15 mouse cellular contexts compared by ENCODE assay signal in genomic region chr13:43338001-43338400, GRCm38 (mm10).
"Had no signal": no experiment of that assay in that cellular context is flagged by ENCODE, and none has a peak within 500 bp of the region (broad histone marks: within the 10 kb centered on the region; RNA-seq: fewer than 3 reads in every experiment).

No protein-coding gene starts in this region.

- DNase-seq: lung, adult 2 months; lung, postnatal 14 days; thymus, adult 2 months; thymus, postnatal 25 days; thymus, postnatal 4 days had no signal

- H3K27me3 ChIP-seq: liver, embryonic 12.5 days; megakaryocyte, embryonic 14.5 days; midbrain, embryonic 13.5 days; midbrain, embryonic 15.5 days; neural tube, embryonic 12.5 days; stomach, embryonic 15.5 days had no signal

- H3K9ac ChIP-seq: liver, embryonic 12.5 days; liver, embryonic 14.5 days; midbrain, embryonic 13.5 days; midbrain, embryonic 15.5 days; neural tube, embryonic 12.5 days; stomach, embryonic 15.5 days had no signal

- H3K27ac ChIP-seq: liver, embryonic 12.5 days; liver, embryonic 14.5 days; macrophage; midbrain, embryonic 15.5 days; neural tube, embryonic 12.5 days; stomach, embryonic 15.5 days; stomach, postnatal 0 days had no signal

- H3K4me2 ChIP-seq: liver, embryonic 12.5 days; midbrain, embryonic 11.5 days; midbrain, embryonic 13.5 days; midbrain, embryonic 15.5 days; neural tube, embryonic 12.5 days; stomach, embryonic 15.5 days had no signal

- H3K9me3 ChIP-seq: liver, embryonic 12.5 days; midbrain, embryonic 13.5 days; midbrain, embryonic 15.5 days; neural tube, embryonic 12.5 days; stomach, embryonic 15.5 days had no signal

- ATAC-seq: liver, embryonic 12.5 days; midbrain, embryonic 13.5 days; midbrain, embryonic 15.5 days had no signal

- H3K36me3 ChIP-seq: liver, embryonic 12.5 days; midbrain, embryonic 13.5 days; midbrain, embryonic 15.5 days; neural tube, embryonic 12.5 days; stomach, embryonic 15.5 days had no signal

- H3K4me3 ChIP-seq: liver, embryonic 12.5 days; megakaryocyte, embryonic 14.5 days; midbrain, embryonic 13.5 days; midbrain, embryonic 15.5 days; neural tube, embryonic 12.5 days; stomach, embryonic 15.5 days had no signal

- H3K4me1 ChIP-seq: liver, embryonic 12.5 days; midbrain, embryonic 13.5 days; midbrain, embryonic 15.5 days; neural tube, embryonic 12.5 days had no signal
